Mouse (Mus musculus) brain, embryonic 14.5 days (tissue): ENCODE measurements at regions not wholly inside any gene's neighbourhood (a gene's known extent, or its start where the extent isn't known, plus 50 kb on each side); places are given as distances from the start of the nearest gene placed in this dataset.

ENCODE experiments used
- DNase-seq: peaks from one replicate; pipeline ENCODE4 v3.0.0-alpha.2; 2011; ENCODE audit warnings: low read depth
- CTCF ChIP-seq: fragments of 200-500 bp; IDR thresholded peaks from 2 replicates; pipeline ENCODE4 v1.5.1; 2012; ENCODE audit warnings: inconsistent platforms, mild to moderate bottlenecking, moderate library complexity, borderline replicate concordance; ENCODE audit not compliant: insufficient read depth, insufficient read length; ENCODE audit errors: extremely low read depth
- POLR2A ChIP-seq: fragments of 200-500 bp; IDR thresholded peaks from 2 replicates; pipeline ENCODE4 v1.6.1; 2012; ENCODE audit warnings: mild to moderate bottlenecking, inconsistent platforms, borderline replicate concordance; ENCODE audit not compliant: poor library complexity, insufficient read depth, insufficient read length, severe bottlenecking; ENCODE audit errors: extremely low read depth

DNA sequence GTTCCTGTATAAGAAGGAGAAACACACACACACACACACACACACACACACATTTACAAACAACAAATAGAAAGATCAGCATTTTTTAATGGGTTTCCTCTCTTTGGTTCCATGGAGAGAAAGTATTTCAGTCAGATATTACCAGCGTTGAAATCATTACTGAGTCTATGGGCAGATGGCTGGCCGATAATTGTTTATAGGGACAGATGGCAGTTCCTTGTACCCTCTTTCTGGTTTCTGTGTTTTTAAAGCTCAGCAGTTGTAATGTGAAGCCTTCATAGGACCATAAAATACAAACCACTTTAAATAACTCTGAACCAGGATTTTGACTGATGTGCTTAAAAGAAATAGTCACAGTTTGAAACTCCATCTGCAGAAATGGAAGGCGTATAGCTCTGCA lies 487.5 kb upstream of the Cypt14 start:
- TF ChIP-seq CTCF (no peak), POLR2A (no peak)
- peak; percentile 67 for DNase-seq

GRCm38 (mm10) chrX:40336555-40336954 lies 473.2 kb upstream of the Cypt14 start:
- DNase-seq: peak; percentile 5

More at GRCm38 (mm10) chrX:40336555-40336954, 473.2 kb upstream of the Cypt14 start:
- TF ChIP-seq POLR2A: no peak
- TF ChIP-seq CTCF: no peak
